Mouse (Mus musculus): ENCODE measurements around the gene Ces2h.

DNA sequence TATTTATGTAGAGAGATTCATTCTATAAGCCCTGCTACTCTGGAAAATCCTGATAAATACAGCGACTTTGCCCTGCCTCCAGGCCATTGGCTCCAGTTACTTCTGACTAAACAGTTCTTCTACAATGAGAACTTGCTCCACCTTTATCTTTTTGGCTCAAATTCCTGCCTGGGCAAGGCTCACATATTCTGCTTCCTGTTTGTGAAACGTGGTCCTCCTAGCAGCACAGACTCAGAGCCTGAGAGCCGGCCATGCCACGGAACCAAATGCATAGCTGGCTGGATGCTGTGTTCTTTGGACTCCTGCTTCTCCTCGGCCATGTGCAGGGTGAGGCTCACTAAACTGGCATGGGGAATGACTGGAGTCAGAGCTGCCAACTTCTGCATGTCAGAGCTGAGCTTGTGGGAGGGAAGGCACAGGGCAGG is 39.1 kb upstream of the Ces2h start, which contains the start of gene Ces2g:
- TF ChIP-seq CTCF (IDR thresholded peaks at IDR 0.05; ENCODE audit: control insufficient read depth, insufficient read depth, insufficient replicate concordance, low read depth, low read length), result no peak
- TF ChIP-seq POLR2A (IDR thresholded peaks at IDR 0.05; ENCODE audit: control insufficient read depth, low read depth, low read length), result no peak

Data from testis, adult 2 months (tissue).